Mouse (Mus musculus): ENCODE measurements at regions not wholly inside any gene's neighbourhood (a gene's known extent, or its start where the extent isn't known, plus 50 kb on each side); places are given as distances from the start of the nearest gene placed in this dataset.

GRCm38 (mm10) chrX:11387200-11387940, 59.7 kb downstream of the H2al1j start:
- DNase-seq (ENCODE audit: low spot score in 2 of 2): no peak

- DNase-seq (ENCODE audit: low spot score in 2 of 2): no peak
These were observed 61.2 kb downstream of the H2al1j start for GRCm38 (mm10) chrX:11388860-11389259.

- no peak for DNase-seq (ENCODE audit: low spot score in 2 of 2)
These were observed 72.8 kb downstream of the H2al1j start for GRCm38 (mm10) chrX:11400406-11400805.

- DNase-seq (ENCODE audit: low spot score in 2 of 2): no peak
These were observed 76.7 kb downstream of the H2al1j start for GRCm38 (mm10) chrX:11404369-11404768.

- DNase-seq (ENCODE audit: low spot score in 2 of 2): no peak
These were observed 84.7 kb downstream of the H2al1j start for GRCm38 (mm10) chrX:11412316-11412826.

- DNase-seq (ENCODE audit: low spot score in 2 of 2): no peak
These were observed 88.0 kb downstream of the H2al1j start for GRCm38 (mm10) chrX:11415662-11416061.

- DNase-seq (ENCODE audit: low spot score in 2 of 2): no peak
These were observed 88.9 kb downstream of the H2al1j start for GRCm38 (mm10) chrX:11416510-11416909.

GRCm38 (mm10) chrX:11417861-11418260, 90.2 kb downstream of the H2al1j start:
- DNase-seq (ENCODE audit: low spot score in 2 of 2): no peak

- DNase-seq (ENCODE audit: low spot score in 2 of 2): no peak
These were observed 90.6 kb downstream of the H2al1j start for GRCm38 (mm10) chrX:11418261-11418660.

GRCm38 (mm10) chrX:11419162-11419631, 91.6 kb downstream of the H2al1j start:
- no peak for DNase-seq (ENCODE audit: low spot score in 2 of 2)

GRCm38 (mm10) chrX:11432403-11433004, 104.9 kb downstream of the H2al1j start:
- DNase-seq (ENCODE audit: low spot score in 2 of 2): no peak

- DNase-seq (ENCODE audit: low spot score in 2 of 2): no peak
These were observed 107.7 kb downstream of the H2al1j start for GRCm38 (mm10) chrX:11435338-11435737.

GRCm38 (mm10) chrX:11437151-11437944, 109.7 kb downstream of the H2al1j start:
- no peak for DNase-seq (ENCODE audit: low spot score in 2 of 2)

GRCm38 (mm10) chrX:11443543-11443942, 115.9 kb downstream of the H2al1j start:
- DNase-seq (ENCODE audit: low spot score in 2 of 2): no peak

- no peak for DNase-seq (ENCODE audit: low spot score in 2 of 2)
These were observed 116.7 kb downstream of the H2al1j start for GRCm38 (mm10) chrX:11444261-11444725.

- DNase-seq (ENCODE audit: low spot score in 2 of 2): no peak
These were observed 121.1 kb downstream of the H2al1j start for GRCm38 (mm10) chrX:11448711-11449110.

- no peak for DNase-seq (ENCODE audit: low spot score in 2 of 2)
These were observed 130.9 kb downstream of the H2al1j start for GRCm38 (mm10) chrX:11458521-11458920.

- DNase-seq (ENCODE audit: low spot score in 2 of 2): no peak
These were observed 136.4 kb downstream of the H2al1j start for GRCm38 (mm10) chrX:11463955-11464511.

GRCm38 (mm10) chrX:11466191-11466590, 138.6 kb downstream of the H2al1j start:
- no peak for DNase-seq (ENCODE audit: low spot score in 2 of 2)

- DNase-seq (ENCODE audit: low spot score in 2 of 2): no peak
These were observed 152.2 kb downstream of the H2al1j start for GRCm38 (mm10) chrX:11479696-11480339.

GRCm38 (mm10) chrX:11482141-11482540, 154.5 kb downstream of the H2al1j start:
- DNase-seq (ENCODE audit: low spot score in 2 of 2): no peak
